Mouse (Mus musculus) spleen, adult 2 months (tissue): ENCODE measurements at regions not wholly inside any gene's neighbourhood (a gene's known extent, or its start where the extent isn't known, plus 50 kb on each side); places are given as distances from the start of the nearest gene placed in this dataset.

Experiments
- CTCF ChIP-seq: fragments of 200-500 bp; IDR thresholded peaks from 2 replicates; pipeline ENCODE4 v1.5.1; 2011; ENCODE audit warnings: mild to moderate bottlenecking, inconsistent platforms; ENCODE audit not compliant: insufficient read depth, insufficient read length, insufficient replicate concordance; ENCODE audit errors: extremely low read depth
- POLR2A ChIP-seq: fragments of 200-500 bp; IDR thresholded peaks from 2 replicates; pipeline ENCODE4 v1.6.1; 2011; ENCODE audit warnings: low read depth, low read length, inconsistent platforms

DNA sequence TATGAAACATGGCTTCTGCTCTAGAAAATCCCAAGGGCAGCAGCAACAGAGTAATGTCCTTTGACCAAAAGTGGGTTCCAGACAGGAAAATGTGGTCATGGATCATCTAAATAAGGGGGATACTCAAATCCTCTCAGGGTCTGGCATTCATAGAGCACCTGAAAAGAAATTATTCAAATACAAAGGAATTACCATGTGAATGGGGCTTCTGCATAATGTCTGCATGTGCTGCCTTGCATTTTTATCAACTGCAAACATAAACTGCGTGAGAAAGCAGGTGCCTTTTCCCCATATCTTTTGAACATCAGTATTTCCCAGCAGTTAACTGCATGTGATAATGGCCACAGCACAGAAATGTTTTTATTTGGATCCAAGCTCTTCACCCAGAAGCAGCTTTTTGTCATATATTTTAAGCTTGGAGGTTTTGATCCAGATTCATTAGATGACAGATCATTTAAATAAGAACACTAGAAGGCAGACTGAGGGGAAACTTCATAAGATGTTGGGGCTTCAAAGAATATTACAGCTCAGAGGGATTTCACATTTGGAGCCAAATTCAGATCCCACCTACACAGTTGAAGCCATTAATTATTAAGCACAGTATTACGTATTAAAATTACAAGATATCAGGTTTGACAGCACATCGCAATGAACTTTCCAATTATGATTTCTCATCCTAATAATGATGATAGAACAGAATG lies 527.8 kb downstream of the Gm11232 start:
- no peak for TF ChIP-seq CTCF
- TF ChIP-seq POLR2A = no peak
